Mouse (Mus musculus): Measurements from ENCODE around the gene Ap2a2.
"Not testable (repeated sequence)": the region's sequence is repeated elsewhere in the genome, so short reads cannot be mapped to it uniquely, and the experiment has no call there.

Ap2a2 gene

DNA sequence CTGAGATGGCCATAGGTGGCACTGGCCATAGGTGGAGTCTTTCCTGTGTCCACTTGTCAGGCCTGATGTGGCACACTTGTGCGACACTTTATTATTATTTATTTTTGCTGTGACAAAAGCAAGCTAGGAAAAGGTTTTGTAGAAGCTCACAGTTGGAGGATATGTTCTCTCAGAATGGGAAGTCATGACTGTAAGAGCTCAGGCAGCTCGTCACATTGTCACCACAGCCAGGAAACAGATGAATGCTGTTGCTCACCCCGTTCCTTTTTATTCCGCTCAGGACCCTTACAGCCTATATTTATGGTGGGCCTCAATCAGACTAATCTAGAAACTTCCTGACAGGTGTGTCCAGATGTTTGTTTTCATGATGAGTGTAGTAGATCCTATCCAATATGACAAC is 1.5 kb upstream of the Ap2a2 start:
- no peak for DNase-seq

- DNase-seq, result no peak
Observed at GRCm38 (mm10) chr7:141562421-141562851, 463 bp downstream of the Ap2a2 start.

DNA sequence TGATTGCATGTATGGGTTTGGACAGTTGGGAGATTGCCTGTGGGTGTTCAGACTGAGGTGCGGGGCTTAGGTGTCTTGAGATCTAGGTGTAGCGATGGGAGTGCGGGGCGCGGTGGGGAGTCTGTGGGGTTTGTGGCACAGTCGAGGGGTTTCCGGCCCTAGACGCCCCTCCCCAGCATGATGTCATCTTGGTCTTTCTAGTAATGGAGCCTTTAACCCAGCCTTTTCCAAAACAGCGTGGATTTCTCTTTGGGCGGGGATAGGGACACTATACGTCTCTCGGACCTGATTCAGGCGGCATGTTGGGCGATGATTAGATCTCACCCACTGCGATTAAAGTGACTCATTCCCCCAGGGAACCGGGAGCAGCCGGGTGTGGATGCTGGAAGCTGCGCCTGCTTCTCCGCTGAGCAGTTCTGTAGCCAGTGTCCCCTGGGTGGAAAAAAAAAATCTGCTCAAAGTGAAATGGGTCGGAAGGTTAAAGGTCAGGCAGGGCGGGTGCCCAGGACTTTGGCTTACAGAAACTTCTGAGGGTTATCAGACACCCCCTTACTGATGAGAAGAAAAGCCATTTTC is 967 bp downstream of the Ap2a2 start:
- DNase-seq, result peak; percentile 32

- DNase-seq, result no peak
Observed at GRCm38 (mm10) chr7:141564561-141564960, 2.6 kb downstream of the Ap2a2 start.

DNA sequence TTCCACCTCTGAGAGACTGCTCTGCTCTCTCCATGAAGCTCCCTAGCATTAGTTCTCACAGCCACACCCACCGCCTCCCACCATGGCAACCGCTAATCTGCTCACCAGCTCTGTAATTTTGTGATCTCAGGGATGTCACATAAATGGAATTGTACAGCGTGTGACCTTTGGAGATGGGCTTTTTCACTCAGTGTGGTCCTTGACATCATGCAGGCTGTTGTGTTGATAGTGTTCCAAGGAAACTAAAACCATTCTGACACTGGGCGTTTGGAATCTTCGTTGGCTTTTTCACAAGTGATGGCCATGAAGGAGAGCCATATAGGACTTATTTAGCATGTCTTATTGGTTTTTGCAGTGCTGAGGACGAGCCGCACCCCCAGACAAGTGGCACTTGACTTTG is 4.6 kb downstream of the Ap2a2 start:
- DNase-seq, result no peak

GRCm38 (mm10) chr7:141569283-141569803 is 7.4 kb downstream of the Ap2a2 start:
- DNase-seq, result no peak

DNA sequence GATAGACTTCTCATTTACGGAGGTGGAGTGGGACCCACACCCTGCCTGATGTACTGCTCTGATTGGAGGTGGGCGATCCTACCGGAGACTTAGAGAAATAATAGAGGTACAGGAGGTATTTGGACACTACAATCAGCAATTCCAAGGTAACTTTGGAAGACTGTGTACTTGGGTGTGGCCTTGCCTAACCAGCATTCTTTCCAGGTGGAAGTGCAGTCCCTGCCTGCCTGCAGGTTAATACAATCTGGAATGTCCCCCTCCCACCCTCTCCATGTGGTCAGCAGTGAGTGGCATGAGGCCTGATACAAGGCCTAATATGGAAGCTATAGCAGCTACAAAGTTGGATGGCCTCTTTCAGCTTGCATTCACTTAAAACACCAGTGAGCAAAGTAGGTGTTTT is 7.9 kb downstream of the Ap2a2 start:
- no peak for DNase-seq

DNA sequence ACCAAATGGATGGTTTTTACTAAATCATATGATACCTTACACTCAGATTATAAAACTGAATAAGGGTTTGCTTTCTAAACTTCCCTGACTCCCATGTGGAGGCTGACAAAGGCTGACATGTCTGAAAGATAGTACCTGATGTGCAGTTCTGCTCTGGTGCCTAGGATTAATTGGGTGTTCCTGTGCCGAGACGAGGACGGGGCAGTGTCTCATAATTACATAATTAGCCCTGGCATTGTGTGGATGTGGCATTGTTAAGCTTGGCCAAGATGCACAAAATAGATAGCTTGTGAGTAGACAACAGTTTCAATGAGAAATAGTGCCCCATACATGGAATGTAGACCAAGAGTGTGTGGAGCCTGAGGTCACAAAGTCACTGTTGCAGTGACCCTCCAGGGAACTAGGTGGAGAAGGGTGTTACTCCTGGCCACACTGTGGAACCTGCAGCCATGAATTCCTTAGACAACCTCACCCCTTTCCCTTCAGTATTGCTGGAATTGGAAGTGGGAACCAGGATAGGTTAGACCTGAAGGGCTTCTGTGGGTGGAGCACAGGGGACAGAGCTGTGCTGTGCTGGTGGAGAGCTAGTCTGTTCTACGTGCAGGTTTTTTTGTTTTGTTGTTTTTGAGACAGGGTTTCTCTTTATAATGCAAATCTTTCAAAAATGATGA is 8.8 kb downstream of the Ap2a2 start:
- DNase-seq, result no peak

DNA sequence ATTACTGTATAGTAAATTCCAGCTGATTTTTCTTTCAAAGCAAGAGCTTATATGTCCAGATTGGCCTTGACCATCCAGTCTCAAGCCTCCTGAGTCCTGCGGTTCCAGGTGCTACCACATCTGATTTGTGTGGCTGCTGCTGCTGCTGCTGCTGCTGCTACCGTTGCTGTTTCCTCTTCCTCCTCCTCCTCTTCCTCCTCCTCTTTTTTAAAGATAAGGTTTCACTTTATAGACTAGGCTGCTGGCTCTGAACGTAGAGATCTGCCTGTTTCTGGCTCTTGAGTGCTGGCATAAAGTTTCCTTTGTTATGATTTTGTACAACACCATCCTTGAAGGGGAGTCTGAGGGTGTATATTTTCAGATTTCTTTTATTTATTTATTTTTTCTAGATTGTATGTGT is 12.1 kb downstream of the Ap2a2 start:
- no peak for DNase-seq

DNA sequence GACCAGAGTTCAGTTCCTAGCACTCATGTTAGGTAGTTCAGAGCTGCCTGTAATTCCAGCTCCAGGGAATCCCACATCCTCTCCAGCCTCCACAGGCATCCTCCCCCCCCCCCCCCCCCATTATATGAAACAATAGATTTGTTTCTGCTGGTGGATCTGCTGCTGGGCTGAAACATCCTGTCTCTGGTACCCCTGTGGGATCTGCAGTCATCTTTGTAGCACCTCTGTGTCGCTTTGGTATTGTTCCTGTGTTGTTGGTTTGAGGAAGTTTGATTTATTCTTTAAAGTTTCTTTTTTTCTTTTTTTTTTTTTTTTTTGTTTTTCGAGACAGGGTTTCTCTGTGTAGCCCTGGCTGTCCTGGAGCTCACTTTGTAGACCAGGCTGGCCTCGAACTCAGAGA is 13.5 kb downstream of the Ap2a2 start:
- no peak for DNase-seq

GRCm38 (mm10) chr7:141577801-141578200 is 15.8 kb downstream of the Ap2a2 start:
- no peak for DNase-seq

DNA sequence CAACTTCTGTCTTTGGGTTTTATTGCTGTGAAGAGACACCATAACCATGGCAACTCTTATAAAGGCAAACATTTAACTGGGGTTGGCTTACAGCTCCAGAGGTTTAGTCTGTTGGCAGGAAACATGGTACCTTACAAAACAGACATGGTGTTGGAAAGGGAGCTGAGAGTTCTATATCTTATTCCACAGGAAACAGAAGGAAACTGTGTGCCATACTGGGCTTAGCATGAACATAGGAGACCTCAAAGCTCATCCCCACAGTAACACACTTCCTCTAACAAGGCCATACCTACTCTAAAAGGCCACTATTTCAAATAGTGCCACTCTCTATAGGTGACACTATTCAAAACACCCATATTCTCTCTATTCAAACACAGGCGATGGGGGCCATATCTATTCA is 16.5 kb downstream of the Ap2a2 start:
- DNase-seq, result no peak

- no peak for DNase-seq
Observed at GRCm38 (mm10) chr7:141578943-141579342, 17.0 kb downstream of the Ap2a2 start.

DNA sequence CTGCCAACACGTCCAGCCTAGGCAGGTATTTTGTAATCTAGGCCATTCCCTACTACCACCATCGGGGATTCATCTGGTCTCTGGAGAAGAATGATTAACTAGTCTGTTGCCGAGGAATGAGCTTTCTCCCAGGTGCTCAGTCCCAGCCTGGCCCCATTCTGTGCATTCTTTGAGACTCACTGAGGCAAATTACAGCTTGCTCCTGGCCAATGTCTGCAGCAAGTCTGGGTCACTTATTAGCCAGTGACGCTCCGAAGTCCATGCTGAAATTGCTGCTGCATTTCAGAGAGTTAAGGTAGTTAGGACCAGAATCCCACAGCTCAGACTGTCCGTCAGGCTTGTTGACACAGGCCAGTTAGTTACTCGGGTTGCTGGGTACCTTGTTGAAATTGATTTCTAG is 19.4 kb downstream of the Ap2a2 start:
- no peak for DNase-seq

DNA sequence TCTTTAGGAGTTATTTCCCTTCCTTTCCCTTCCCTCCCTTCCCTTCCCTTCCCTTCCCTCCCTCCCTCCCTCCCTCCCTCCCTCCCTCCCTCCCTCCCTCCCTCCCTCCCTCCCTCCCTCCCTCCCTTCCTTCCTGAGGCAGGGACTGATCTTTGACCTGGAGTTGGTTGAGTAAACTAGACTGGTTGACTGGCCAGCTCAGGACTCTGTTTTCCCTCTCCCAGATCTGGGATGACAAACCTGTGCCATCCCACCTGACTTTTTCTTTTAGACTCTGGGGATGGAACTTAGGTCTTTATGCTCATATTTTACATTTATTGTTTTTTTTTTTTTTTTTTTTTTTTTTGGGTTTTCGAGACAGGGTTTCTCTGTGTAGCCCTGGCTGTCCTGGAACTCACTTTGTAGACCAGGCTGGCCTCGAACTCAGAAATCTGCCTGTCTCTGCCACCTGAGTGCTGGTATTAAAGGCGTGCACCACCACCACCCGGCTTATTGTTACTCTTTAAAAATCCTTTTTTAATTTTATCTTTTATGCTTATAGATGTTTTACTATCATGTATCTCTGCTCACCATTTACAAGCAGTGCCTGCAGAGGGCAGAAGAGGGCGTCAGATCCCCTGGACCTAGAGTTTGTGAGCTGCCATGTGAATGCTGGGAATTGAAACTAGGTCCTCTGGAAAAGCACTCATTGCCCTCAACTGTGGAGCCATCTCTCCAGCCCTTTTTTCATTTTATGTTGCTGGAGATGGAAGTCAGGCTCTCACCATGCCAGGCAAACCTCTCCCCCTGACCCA is 22.3 kb downstream of the Ap2a2 start:
- DNase-seq, result no peak

DNA sequence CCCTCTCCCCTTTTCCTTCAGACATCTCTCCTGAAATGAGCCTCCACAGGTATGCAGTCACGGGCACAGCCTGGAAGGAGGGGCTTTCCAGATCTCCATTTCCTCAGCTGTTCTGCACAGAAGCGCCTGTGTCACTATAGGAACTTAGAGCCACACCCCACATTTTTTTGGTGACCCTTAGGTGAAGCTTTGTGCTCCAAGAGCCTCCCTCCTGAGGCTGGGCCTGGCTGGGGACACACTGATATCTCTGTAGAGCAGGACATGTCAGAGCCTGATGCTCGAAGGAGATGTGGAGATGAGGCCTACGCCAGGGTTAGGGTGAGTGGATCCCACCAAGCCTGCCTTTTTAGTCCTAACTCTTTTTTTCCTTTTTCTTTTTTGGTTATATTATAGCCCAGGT is 23.3 kb downstream of the Ap2a2 start:
- DNase-seq, result no peak

- no peak for DNase-seq
Observed at GRCm38 (mm10) chr7:141585881-141586280, 23.9 kb downstream of the Ap2a2 start.

DNA sequence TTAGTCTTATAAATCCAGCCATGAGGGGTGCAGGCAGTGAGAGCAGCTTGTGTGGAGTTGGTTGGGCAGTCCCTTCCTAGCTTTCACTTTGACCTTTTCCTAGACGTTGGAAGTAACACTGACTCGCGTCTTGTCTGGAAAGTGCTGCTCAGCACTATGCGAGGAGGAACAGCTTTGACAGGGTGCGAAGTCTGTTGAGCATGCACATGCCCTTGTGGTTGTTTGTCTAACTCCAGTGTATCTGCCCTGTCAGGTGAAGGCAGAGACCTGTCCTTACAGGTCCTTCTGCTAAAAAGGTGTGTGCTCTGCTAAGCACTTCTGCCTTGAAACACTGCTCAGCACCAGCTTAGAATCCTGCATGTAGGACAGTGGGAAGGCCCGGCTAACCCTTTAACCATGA is 26.9 kb downstream of the Ap2a2 start:
- no peak for DNase-seq

DNA sequence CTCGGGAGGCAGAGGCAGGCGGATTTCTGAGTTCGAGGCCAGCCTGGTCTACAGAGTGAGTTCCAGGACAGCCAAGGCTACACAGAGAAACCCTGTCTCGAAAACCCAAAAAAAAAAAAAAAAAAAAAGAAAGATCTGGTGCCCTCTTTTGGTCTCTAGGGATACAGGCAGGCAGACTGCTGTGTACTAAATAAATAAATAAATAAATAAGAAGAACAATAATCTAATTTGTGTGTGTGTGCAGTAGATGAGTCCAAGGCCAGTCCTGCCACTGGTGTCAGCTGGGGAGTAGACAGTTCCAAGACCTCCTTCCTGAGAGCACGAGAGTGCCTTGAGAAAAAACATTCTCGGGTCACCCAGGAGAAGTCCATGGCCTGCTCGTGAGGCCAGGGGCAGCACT is 28.3 kb downstream of the Ap2a2 start:
- DNase-seq, result not testable (repeated sequence)

DNA sequence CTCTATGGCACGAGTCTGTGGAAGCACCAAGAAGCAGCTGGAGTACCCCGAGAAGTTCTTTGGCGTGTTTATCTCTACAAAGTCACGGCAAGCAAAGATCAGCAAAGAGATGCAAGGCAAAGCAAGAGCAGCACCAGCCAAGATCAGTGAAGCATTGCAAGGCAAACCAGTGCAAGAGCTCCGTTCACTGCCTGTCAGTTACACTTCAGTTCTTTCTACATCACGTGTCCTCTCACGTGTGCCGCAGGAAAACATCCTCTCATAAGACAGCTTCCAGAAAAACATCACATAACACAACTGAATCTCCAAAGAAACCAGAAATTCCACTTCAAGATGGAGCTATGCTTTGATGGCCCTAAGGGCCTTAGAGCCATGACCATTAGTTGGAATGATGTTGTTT is 29.0 kb downstream of the Ap2a2 start:
- DNase-seq, result no peak

DNA sequence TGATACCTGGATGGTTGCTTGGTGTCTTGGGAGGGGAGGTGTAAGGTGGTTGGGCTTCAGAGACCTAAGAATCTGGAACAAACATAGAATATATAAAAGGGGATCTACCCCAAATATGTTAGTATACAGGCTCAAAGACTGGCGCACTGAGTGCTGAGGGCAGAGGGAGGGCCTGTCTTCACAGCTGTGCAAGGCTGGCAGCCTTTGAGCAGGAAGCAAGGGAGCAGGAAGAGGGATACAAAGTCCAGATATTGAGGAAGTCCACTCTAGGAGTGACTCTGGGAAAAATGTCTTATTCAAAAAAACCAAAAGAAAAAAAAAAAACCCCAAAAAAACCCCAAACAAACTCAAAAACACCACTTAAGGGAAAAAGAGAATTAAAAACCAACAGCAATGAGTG is 30.1 kb downstream of the Ap2a2 start:
- no peak for DNase-seq

DNA sequence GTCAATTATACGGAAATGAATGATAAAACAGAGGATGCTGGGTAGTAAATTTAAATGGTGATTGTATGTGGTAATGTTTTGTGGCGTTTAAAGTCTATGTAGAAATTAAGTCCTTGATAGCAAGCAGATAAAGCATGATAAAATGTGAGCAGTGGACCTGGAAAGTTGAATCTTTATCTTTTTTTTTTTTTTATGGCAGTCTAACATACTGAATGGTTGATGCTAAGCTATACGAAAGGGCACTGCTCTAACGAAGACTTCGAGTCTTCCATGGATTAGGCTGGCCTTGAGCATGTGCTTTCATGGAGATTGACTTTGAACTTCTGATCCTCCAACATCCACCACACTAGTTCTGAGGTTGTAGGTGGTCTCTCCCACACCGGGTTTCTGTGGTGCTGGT is 31.1 kb downstream of the Ap2a2 start:
- DNase-seq, result no peak

DNA sequence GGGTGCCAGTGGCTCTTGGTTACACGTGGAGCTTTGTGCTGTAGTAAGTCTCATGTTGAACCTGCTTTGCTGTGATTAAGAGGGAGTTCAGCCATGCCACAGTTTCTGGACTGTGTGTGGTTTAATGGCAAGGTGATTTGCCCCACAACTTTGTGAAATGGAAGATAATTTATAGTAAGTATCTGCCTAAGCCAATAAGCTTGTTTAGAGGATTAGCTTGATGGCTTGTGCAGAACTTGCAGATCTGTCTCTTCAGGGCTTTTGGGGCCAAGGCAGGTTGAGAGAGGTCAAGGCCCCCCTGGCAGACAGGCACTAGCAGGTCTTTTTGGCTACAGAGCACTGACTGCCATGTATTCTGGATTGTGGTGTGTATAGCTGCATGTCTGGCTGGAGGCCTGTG is 35.0 kb downstream of the Ap2a2 start:
- no peak for DNase-seq

DNA sequence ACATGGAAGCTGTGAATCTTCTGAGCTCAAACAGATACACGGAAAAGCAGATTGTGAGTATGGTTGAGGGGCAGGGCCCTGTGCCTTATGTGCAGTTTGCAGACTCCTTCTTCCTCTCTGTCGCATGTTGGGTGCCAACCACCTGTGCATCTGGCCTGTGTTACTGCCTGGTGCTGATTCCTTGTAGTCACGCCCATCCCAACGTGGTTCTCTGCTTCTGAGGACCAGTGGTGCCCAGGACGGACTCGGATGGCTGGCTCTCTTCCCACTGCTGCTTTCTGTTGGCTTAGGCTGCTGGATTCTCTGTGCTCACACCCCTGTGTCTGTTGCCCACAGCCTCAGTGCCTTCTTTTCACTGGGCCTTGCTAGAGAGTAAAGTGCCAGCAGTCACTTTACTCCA is 35.6 kb downstream of the Ap2a2 start:
- DNase-seq, result no peak

Data from right cerebral cortex, postnatal 14 days (tissue).